Mouse (Mus musculus): ENCODE measurements around the gene Akap17b. TPM values are rescaled to one million over a fixed set of nuclear protein-coding genes. Genes with fewer than 3 reads are reported as not detected.
"Not testable (repeated sequence)": the region's sequence is repeated elsewhere in the genome, so short reads cannot be mapped to it uniquely, and the experiment has no call there.

Akap17b gene
- 1.5 and 1.7 TPM in 2 replicates for polyA plus RNA-seq (2015; fragmentation: Nextera tagmentation; extraction: Ambion mirVana)

- peak; percentile 85 for DNase-seq (ENCODE audit: low spot score)
Observed at GRCm38 (mm10) chrX:36644657-36645551, at the start of gene Akap17b. Gene Akap17b, minus strand, starts transcription at chrX:36645395.

GRCm38 (mm10) chrX:36691365-36691764 lies 46.2 kb upstream of the Akap17b start:
- DNase-seq (ENCODE audit: low spot score) = peak; percentile 6

GRCm38 (mm10) chrX:36689655-36690054 lies 44.5 kb upstream of the Akap17b start:
- DNase-seq (ENCODE audit: low spot score) = peak; percentile 29

GRCm38 (mm10) chrX:36676836-36677235 lies 31.6 kb upstream of the Akap17b start:
- no peak for DNase-seq (ENCODE audit: low spot score)

- no peak for DNase-seq (ENCODE audit: low spot score)
Observed at GRCm38 (mm10) chrX:36672708-36673107, 27.5 kb upstream of the Akap17b start.

- no peak for DNase-seq (ENCODE audit: low spot score)
Observed at GRCm38 (mm10) chrX:36640046-36640445, 5.1 kb downstream of the Akap17b start.

GRCm38 (mm10) chrX:36630771-36631170 lies 14.4 kb downstream of the Akap17b start:
- no peak for DNase-seq (ENCODE audit: low spot score)

- DNase-seq (ENCODE audit: low spot score) = no peak
Observed at GRCm38 (mm10) chrX:36628102-36628501, 17.1 kb downstream of the Akap17b start.

- no peak for DNase-seq (ENCODE audit: low spot score)
Observed at GRCm38 (mm10) chrX:36609117-36609516, 36.1 kb downstream of the Akap17b start.

GRCm38 (mm10) chrX:36604040-36604439 lies 41.2 kb downstream of the Akap17b start:
- no peak for DNase-seq (ENCODE audit: low spot score)

- no peak for DNase-seq (ENCODE audit: low spot score)
Observed at GRCm38 (mm10) chrX:36602926-36603325, 42.3 kb downstream of the Akap17b start.

- DNase-seq (ENCODE audit: low spot score) = peak; percentile 2
Observed at GRCm38 (mm10) chrX:36600066-36600465, 45.1 kb downstream of the Akap17b start.

- no peak for DNase-seq (ENCODE audit: low spot score)
Observed at GRCm38 (mm10) chrX:36599656-36600055, 45.5 kb downstream of the Akap17b start.

GRCm38 (mm10) chrX:36598861-36599344 lies 46.3 kb downstream of the Akap17b start:
- DNase-seq (ENCODE audit: low spot score) = peak; percentile 3

GRCm38 (mm10) chrX:36598390-36598810 lies 46.8 kb downstream of the Akap17b start:
- DNase-seq (ENCODE audit: low spot score) = no peak

GRCm38 (mm10) chrX:36597707-36598389 lies 47.3 kb downstream of the Akap17b start, which contains the start of gene Pgrmc1:
Gene Pgrmc1, plus strand, starts transcription at chrX:36598206.
- peak; percentile 88 for DNase-seq (ENCODE audit: low spot score)

GRCm38 (mm10) chrX:36596483-36597120 lies 48.6 kb downstream of the Akap17b start:
- not testable (repeated sequence) for DNase-seq (ENCODE audit: low spot score)

GRCm38 (mm10) chrX:36595247-36595646 lies 49.9 kb downstream of the Akap17b start:
- no peak for DNase-seq (ENCODE audit: low spot score)

GRCm38 (mm10) chrX:36591539-36591938 lies 53.7 kb downstream of the Akap17b start:
- DNase-seq (ENCODE audit: low spot score) = no peak

GRCm38 (mm10) chrX:36591120-36591519 lies 54.1 kb downstream of the Akap17b start:
- no peak for DNase-seq (ENCODE audit: low spot score)

- DNase-seq (ENCODE audit: low spot score) = no peak
Observed at GRCm38 (mm10) chrX:36590266-36590665, 54.9 kb downstream of the Akap17b start.

Measured in thymus, postnatal 0 days (tissue).